Mouse (Mus musculus) hindbrain, embryonic 15.5 days (tissue): ENCODE data around the gene Gm3045. TPM values are rescaled to one million over a fixed set of nuclear protein-coding genes. Genes with fewer than 3 reads are reported as not detected.

ENCODE experiments used
- ATAC-seq: fragments of 200-750 bp; cut with Nextera tagmentation; 2 replicates; pipeline ENCODE4 v1.8.0; 2017; ENCODE audit warnings: low read depth, moderate number of reproducible peaks, moderate TSS enrichment; ENCODE audit not compliant: low FRiP score
- H3K27ac ChIP-seq: fragments of 300-500 bp; sonication (generic); replicated peaks from 2 replicates; pipeline ENCODE4 v1.5.1; 2015; ENCODE audit warnings: mild to moderate bottlenecking, inconsistent platforms
- H3K27me3 ChIP-seq: fragments of 300-500 bp; sonication (generic); 2 replicates; pipeline ENCODE4 v1.6.1; 2015; ENCODE audit warnings: control low read depth, inconsistent platforms
- H3K36me3 ChIP-seq: fragments of 300-500 bp; sonication (generic); 2 replicates; pipeline ENCODE4 v1.6.1; 2015; ENCODE audit warnings: control low read depth, inconsistent platforms
- H3K4me1 ChIP-seq: fragments of 300-500 bp; sonication (generic); replicated peaks from 2 replicates; pipeline ENCODE4 v1.6.1; 2015; ENCODE audit warnings: control low read depth, inconsistent platforms
- H3K4me2 ChIP-seq: fragments of 300-500 bp; sonication (generic); 2 replicates; pipeline ENCODE4 v1.6.1; 2015; ENCODE audit warnings: moderate library complexity, mild to moderate bottlenecking, inconsistent platforms
- H3K4me3 ChIP-seq: fragments of 300-500 bp; sonication (generic); 2 replicates; pipeline ENCODE4 v1.5.1; 2015; ENCODE audit warnings: mild to moderate bottlenecking, inconsistent platforms
- H3K9ac ChIP-seq: fragments of 300-500 bp; sonication (generic); 2 replicates; pipeline ENCODE4 v1.6.1; 2015; ENCODE audit warnings: inconsistent platforms
- H3K9me3 ChIP-seq: fragments of 300-500 bp; sonication (generic); 2 replicates; pipeline ENCODE4 v1.6.1; 2016; ENCODE audit warnings: control low read depth, inconsistent platforms
- WGBS: fragments of 180-500 bp; shearing (Covaris S2); methylation state at CpG from one replicate; pipeline ENCODE4 v1.1.7; 2015; 5-methylcytosine and 5-hydroxymethylcytosine counted together
- polyA plus RNA-seq: library from polyadenylated mRNA; unstranded; fragments of >200 nt; fragmentation: Nextera tagmentation; extraction: Ambion mirVana; gene quantifications from 2 replicates; pipeline ENCODE4 v1.2.1, GENCODE M21; 2015

The Gm3045 gene
- polyA plus RNA-seq, 1 experiment from 2014 or later: not detected

DNA sequence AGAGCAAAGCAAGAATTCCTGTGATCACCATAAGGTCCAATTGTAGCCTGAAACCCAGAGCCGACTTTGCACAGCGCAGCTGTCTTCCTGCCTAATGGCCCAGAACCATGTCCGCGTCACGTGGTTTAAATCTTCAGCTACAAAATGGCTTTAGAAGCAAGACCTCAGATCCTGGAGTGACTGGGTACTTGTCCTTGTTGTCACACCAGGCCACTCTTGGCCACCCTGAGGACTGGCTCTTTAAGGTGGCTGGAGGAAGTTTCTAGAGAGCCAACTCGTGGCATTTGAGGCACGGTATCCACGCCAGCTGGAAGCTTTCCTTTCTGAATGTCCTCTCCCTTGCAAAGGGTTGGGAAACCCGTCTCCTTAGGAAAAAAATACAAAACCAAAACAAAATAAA lies 45.6 kb downstream of the Gm3045 start:
- Histone ChIP-seq H3K9ac (no peak overlapping the region), H3K4me1 (peaks cover 7% of the 10 kb centered on the region), H3K9me3 (no peaks in the 10 kb centered on the region), H3K36me3 (no peaks in the 10 kb centered on the region), H3K27ac (no peak overlapping the region), H3K4me2 (no peak overlapping the region), H3K27me3 (no peaks in the 10 kb centered on the region), H3K4me3 (no peak overlapping the region)
- ATAC-seq: no peak
- 66% methylated on average over 9 of the region's 9 CpGs for WGBS

DNA sequence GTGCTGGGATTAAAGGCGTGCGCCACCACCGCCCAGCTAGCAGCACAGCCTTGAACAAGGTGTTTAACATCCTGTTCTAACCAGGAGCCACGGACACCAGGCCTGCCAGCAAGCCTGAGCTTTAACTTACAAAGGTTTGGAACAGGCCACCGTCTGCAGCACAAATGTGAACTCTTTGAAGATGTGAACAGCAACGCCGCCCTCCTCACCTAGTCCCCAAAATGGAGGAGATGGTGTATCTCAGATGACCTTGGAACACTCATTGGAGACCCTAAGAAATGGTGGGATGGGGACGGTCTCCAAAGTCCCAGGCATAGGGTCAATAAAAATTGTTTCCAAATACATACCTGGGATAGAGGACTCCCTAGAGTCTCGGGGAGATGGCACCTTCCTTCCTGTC lies 46.3 kb downstream of the Gm3045 start:
- Histone ChIP-seq H3K9ac (no peak overlapping the region), H3K27ac (no peak overlapping the region), H3K36me3 (no peaks in the 10 kb centered on the region), H3K9me3 (no peaks in the 10 kb centered on the region), H3K4me1 (peaks cover 9% of the 10 kb centered on the region), H3K4me2 (no peak overlapping the region), H3K27me3 (no peaks in the 10 kb centered on the region), H3K4me3 (no peak overlapping the region)
- WGBS: 96% methylated on average over 9 of the region's 9 CpGs
- ATAC-seq: no peak

DNA sequence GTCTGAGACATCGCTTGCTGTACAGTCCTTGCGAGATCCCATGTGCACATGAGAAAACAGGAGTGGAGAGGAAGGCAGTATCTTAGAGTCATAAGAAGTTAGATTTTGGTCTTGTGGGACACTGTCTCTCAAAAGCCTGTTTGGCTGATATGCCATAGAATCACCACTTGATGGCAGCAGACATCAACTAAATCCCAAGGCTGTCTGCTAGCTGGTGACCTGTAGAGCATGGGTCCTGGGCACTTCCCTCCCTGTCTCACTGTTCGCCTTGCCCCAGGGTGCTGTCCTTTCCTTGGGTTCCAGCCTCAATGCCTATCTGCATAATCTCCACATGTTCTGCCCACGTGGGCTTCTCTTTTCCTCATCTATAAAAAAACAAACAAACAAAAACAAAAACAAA lies 49.0 kb downstream of the Gm3045 start:
- Histone ChIP-seq H3K4me1 (peaks cover 9% of the 10 kb centered on the region), H3K9ac (no peak overlapping the region), H3K27me3 (no peaks in the 10 kb centered on the region), H3K9me3 (no peaks in the 10 kb centered on the region), H3K36me3 (no peaks in the 10 kb centered on the region), H3K4me2 (no peak overlapping the region; the same call in 1 of the 2 replicates), H3K27ac (no peak overlapping the region), H3K4me3 (no peak overlapping the region)
- WGBS: 31% methylated on average over 4 of the region's 4 CpGs
- ATAC-seq: peak; percentile 65

DNA sequence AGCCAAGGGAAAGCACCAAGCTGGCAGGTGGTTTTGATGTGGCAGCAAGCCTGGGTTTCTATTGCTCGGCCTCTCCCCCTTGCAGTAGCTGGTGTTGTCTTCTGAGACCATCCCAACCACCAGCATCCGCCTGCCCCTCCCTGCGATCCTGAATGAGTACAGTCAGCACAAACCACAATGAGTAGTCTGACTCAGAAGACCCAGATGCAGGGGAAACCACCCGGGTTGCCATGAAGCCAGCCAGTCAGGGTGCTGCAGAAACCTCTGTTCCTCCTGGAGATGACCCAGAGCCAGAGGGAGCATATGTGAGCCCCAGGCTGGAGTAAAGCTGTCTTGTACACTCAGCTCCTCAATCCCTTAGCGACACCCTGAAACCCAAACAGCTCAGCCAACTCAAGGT lies 50.4 kb downstream of the Gm3045 start:
- H3K9ac ChIP-seq: no peak overlapping the region
- H3K9me3 ChIP-seq: no peaks in the 10 kb centered on the region
- H3K4me3 ChIP-seq: no peak overlapping the region
- no peak overlapping the region for H3K27ac ChIP-seq
- no peak overlapping the region for H3K4me2 ChIP-seq
- no peak for ATAC-seq
- H3K27me3 ChIP-seq: no peaks in the 10 kb centered on the region
- no peaks in the 10 kb centered on the region for H3K36me3 ChIP-seq
- WGBS: 75% methylated on average over 5 of the region's 5 CpGs
- 0 out of 2 replicates have a peak, but pooled peaks cover 2% of the 10 kb centered on the region for H3K4me1 ChIP-seq

DNA sequence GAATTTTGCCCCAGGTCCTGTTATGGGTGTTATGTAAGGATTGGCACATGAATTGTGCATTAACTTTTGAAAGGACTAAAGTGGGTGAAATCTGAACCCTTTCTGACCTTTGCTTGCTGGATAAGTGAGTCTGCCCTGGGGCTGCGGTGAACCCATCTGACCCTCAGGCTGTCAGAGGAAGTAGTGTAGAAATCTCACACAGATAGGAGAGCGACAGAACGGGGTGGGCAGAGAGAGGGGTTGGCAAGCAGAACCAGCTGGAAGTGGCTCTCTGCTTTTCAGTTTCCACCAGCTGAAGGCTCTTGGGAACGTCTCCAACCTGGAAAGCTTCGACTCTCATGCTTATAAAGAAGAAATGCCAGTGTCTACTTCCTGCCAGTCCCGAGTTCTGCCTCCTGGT lies 50.9 kb downstream of the Gm3045 start:
- Histone ChIP-seq H3K36me3 (no peaks in the 10 kb centered on the region), H3K4me1 (0 out of 2 replicates have a peak, but pooled peaks cover 2% of the 10 kb centered on the region), H3K9ac (no peak overlapping the region), H3K4me3 (no peak overlapping the region), H3K27ac (no peak overlapping the region), H3K27me3 (no peaks in the 10 kb centered on the region), H3K4me2 (no peak overlapping the region), H3K9me3 (no peaks in the 10 kb centered on the region)
- WGBS: 59% methylated on average over 6 of the region's 6 CpGs
- ATAC-seq: no peak

DNA sequence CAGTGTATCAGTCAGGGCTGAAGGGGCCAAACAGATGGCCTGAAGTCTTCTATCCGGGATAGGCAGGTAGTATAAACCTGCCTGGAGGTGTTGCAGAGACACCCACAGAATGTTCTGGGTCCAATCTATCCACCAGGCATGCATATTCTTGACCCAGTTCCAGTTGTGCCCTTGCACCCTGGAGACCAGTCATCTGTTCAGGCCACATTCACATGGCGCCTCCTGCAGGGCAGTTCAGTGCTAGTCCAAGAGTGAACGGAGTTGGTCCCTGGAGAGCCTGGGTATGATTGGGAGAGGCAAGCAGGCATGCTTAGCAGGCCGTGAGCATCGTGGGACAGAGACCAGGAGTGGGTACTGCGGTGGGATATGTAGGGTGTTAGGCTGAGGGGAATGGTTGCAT lies 51.6 kb downstream of the Gm3045 start:
- Histone ChIP-seq H3K36me3 (no peaks in the 10 kb centered on the region), H3K9ac (no peak overlapping the region), H3K4me2 (no peak overlapping the region), H3K4me1 (0 out of 2 replicates have a peak, but pooled peaks cover 2% of the 10 kb centered on the region), H3K27me3 (no peaks in the 10 kb centered on the region), H3K4me3 (no peak overlapping the region), H3K9me3 (no peaks in the 10 kb centered on the region), H3K27ac (no peak overlapping the region)
- no peak for ATAC-seq
- 81% methylated on average over 6 of the region's 6 CpGs for WGBS

DNA sequence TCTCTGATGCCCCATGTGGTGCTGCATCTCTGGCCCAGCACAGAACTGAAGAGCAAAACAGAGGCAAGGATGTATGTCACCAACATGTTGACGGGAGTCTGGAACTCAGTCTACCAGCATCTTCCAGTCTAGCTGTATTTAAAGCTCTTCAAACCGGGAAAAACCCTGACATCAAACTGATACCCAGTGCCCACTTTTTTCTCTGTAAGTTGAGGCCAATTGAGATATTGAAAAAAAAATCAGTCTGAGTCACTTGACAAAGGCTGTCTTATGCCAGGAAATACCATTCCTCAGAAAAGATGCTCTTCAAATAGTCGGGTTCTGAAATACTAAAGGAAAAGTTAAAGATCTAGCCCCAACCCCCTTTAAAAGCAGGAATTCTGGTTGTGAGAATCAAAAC lies 55.8 kb downstream of the Gm3045 start, which contains the start of gene Il9:
Gene Il9, minus strand, starts transcription at position 101 of the 400 bp plus-strand sequence.
- 88% methylated on average over 3 of the region's 3 CpGs for WGBS
- no peaks in the 10 kb centered on the region for H3K27me3 ChIP-seq
- H3K4me1 ChIP-seq: 0 out of 2 replicates have a peak, but pooled peaks cover 2% of the 10 kb centered on the region
- no peaks in the 10 kb centered on the region for H3K9me3 ChIP-seq
- no peaks in the 10 kb centered on the region for H3K36me3 ChIP-seq
- H3K9ac ChIP-seq: no peak within 1 kb of the TSS
- no peak within 1 kb of the TSS for H3K4me2 ChIP-seq
- H3K27ac ChIP-seq: no peak within 1 kb of the TSS
- no peak within 1 kb of the TSS for H3K4me3 ChIP-seq
- no peak for ATAC-seq

Other genes starting within 250 kb of the Gm3045 start
- gene Tifab, start 247.7 kb upstream of the Gm3045 start, polyA plus RNA-seq: 0.95 and 1.4 TPM in 2 replicates
- gene Neurog1, start 174.4 kb upstream of the Gm3045 start, polyA plus RNA-seq: 1.5 and 16.1 TPM in 2 replicates
- gene Cxcl14, start 130.0 kb upstream of the Gm3045 start, polyA plus RNA-seq: 6.2 and 19.7 TPM in 2 replicates
- not detected in 2 replicates for gene Slc25a48, start 11.8 kb downstream of the Gm3045 start, polyA plus RNA-seq
- gene Il9, start 55.7 kb downstream of the Gm3045 start, polyA plus RNA-seq: not detected in 2 replicates
- gene Fbxl21, start 95.9 kb downstream of the Gm3045 start, polyA plus RNA-seq: 2.6 and 3.4 TPM in 2 replicates
- 0.18 TPM in 1 of 2 replicates, not detected in the other for gene Lect2, start 121.9 kb downstream of the Gm3045 start, polyA plus RNA-seq
- 5.6 and 7.7 TPM in 2 replicates for gene Tgfbi, start 182.9 kb downstream of the Gm3045 start, polyA plus RNA-seq